Mouse (Mus musculus) testis, adult 2 months (tissue): Measurements from ENCODE around the gene Banp.

Experiments used
- CTCF ChIP-seq: fragments of 200-500 bp; IDR thresholded peaks from 2 replicates; pipeline ENCODE4 v1.5.1; 2012; ENCODE audit warnings: low read depth, mild to moderate bottlenecking, inconsistent platforms, low read length, moderate library complexity; ENCODE audit not compliant: control insufficient read depth, insufficient read depth, insufficient replicate concordance
- POLR2A ChIP-seq: fragments of 200-500 bp; IDR thresholded peaks from 2 replicates; pipeline ENCODE4 v1.6.1; 2012; ENCODE audit warnings: low read depth, mild to moderate bottlenecking, inconsistent platforms, low read length, moderate library complexity; ENCODE audit not compliant: control insufficient read depth

- TF ChIP-seq CTCF (no peak), POLR2A (no peak)
Measured at GRCm38 (mm10) chr8:121909663-121910062, 39.9 kb upstream of the Banp start.
